Comparison of ENCODE assay signal across 23 mouse cellular contexts in genomic region chr1:185605996-185606395, GRCm38 (mm10).
"Had no signal": no experiment of that assay in that cellular context is flagged by ENCODE, and none has a peak within 500 bp of the region (broad histone marks: within the 10 kb centered on the region; RNA-seq: fewer than 3 reads in every experiment).

No protein-coding gene starts in this region.

- H3K27ac ChIP-seq: heart, adult 2 months; heart, embryonic 13.5 days; heart, embryonic 15.5 days; hindbrain, embryonic 13.5 days; hindbrain, embryonic 15.5 days; hindbrain, postnatal 0 days; kidney, postnatal 0 days; limb, embryonic 13.5 days; limb, embryonic 15.5 days; liver, embryonic 14.5 days had no signal

- H3K4me2 ChIP-seq: heart, embryonic 11.5 days; heart, embryonic 13.5 days; heart, embryonic 15.5 days; hindbrain, embryonic 13.5 days; hindbrain, embryonic 15.5 days; limb, embryonic 13.5 days; limb, embryonic 15.5 days; liver, embryonic 11.5 days had no signal

- ATAC-seq: forebrain, postnatal 0 days; hindbrain, postnatal 0 days; intestine, embryonic 16.5 days had no signal

- H3K4me3 ChIP-seq: heart, adult 2 months; heart, embryonic 13.5 days; heart, embryonic 15.5 days; hindbrain, embryonic 13.5 days; hindbrain, embryonic 15.5 days; limb, embryonic 13.5 days; limb, embryonic 15.5 days had no signal

- H3K27me3 ChIP-seq: heart, embryonic 13.5 days; heart, embryonic 15.5 days; hindbrain, embryonic 13.5 days; hindbrain, embryonic 15.5 days; limb, embryonic 13.5 days; limb, embryonic 15.5 days had no signal

- DNase-seq: forebrain, postnatal 0 days; gastrocnemius, postnatal 14 days; gastrocnemius, postnatal 36 days; heart, adult 2 months; heart, postnatal 14 days; heart, postnatal 36 days; kidney, adult 18-20 months; kidney, postnatal 14 days; layer of hippocampus, adult 9-11 months; layer of hippocampus, postnatal 36 days; left cerebral cortex, postnatal 4 days had no signal

- H3K4me1 ChIP-seq: hindbrain, embryonic 13.5 days; hindbrain, embryonic 15.5 days; limb, embryonic 13.5 days; limb, embryonic 15.5 days had no signal

- H3K36me3 ChIP-seq: heart, embryonic 13.5 days; heart, embryonic 15.5 days; hindbrain, embryonic 13.5 days; hindbrain, embryonic 15.5 days; limb, embryonic 13.5 days; limb, embryonic 15.5 days had no signal

- H3K9me3 ChIP-seq: heart, embryonic 13.5 days; heart, embryonic 15.5 days; hindbrain, embryonic 13.5 days; hindbrain, embryonic 15.5 days; limb, embryonic 13.5 days; limb, embryonic 15.5 days had no signal

- H3K9ac ChIP-seq: forebrain, postnatal 0 days; heart, embryonic 13.5 days; heart, embryonic 15.5 days; hindbrain, embryonic 13.5 days; hindbrain, embryonic 15.5 days; limb, embryonic 13.5 days; limb, embryonic 15.5 days; liver, embryonic 14.5 days had no signal
